Mouse (Mus musculus): ENCODE measurements around the gene Slc38a4. TPM values are rescaled to one million over a fixed set of nuclear protein-coding genes. Genes with fewer than 3 reads are reported as not detected.

The Slc38a4 gene
- polyA plus RNA-seq (2012; ENCODE audit: low replicate concordance) = not detected in 2 replicates

DNA sequence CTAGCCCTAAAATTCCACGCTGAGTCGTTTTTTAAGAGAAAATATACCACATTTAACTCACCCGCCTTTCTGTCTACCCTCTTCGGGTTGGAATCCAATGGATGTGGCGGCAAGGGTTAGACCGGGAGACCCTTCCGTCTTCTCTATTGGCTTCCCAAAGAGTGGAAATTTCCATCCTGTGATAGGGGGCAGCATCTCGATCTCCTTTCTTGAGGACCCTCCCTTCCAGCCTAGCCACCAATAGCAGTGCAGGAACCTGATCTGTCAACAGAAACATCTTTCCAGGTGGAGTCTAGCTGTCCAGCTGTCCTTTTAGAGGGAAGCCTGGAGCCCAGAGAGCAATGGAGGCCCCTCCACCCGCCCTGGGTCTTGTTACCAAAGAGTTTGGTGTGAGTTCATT is at the start of gene Slc38a4:
Gene Slc38a4 (minus strand): TSS at position 163 of the 400 bp plus-strand sequence.

Other genes starting within 250 kb of the Slc38a4 start
- 19.7 and 50.1 TPM in 2 replicates for gene Pced1b, start 191.2 kb upstream of the Slc38a4 start, polyA plus RNA-seq (2012; ENCODE audit: low replicate concordance)
- 1.6 and 2.4 TPM in 2 replicates for gene Amigo2, start 191.3 kb upstream of the Slc38a4 start, polyA plus RNA-seq (2012; ENCODE audit: low replicate concordance)

Measured in hematopoietic multipotent progenitor cell, adult 10-12 weeks (in vitro differentiated cells).